Mouse (Mus musculus): ENCODE data around the gene Cnppd1.

Cnppd1 gene

DNA sequence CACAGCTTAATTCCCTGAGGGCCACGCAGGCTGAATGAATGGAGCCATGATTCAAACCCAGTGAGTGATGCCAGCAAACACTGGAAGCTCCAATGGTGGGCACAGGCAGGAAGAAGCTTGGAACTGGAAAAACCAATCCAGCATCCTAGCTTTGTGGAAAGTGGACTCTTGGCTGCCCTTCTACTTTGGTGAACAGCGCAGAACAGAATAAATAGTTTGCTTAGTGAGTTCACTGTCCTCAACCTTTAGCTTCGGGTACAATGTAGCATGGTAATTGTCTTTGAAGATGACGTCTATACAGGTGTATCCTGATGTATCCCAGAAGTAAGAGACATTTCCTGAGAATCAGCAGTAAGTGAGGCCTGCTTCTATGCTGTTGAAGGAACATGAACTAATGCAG is 6.2 kb upstream of the Cnppd1 start:
- in situ Hi-C loops (cut with MboI, MseI), result no loop called here

DNA sequence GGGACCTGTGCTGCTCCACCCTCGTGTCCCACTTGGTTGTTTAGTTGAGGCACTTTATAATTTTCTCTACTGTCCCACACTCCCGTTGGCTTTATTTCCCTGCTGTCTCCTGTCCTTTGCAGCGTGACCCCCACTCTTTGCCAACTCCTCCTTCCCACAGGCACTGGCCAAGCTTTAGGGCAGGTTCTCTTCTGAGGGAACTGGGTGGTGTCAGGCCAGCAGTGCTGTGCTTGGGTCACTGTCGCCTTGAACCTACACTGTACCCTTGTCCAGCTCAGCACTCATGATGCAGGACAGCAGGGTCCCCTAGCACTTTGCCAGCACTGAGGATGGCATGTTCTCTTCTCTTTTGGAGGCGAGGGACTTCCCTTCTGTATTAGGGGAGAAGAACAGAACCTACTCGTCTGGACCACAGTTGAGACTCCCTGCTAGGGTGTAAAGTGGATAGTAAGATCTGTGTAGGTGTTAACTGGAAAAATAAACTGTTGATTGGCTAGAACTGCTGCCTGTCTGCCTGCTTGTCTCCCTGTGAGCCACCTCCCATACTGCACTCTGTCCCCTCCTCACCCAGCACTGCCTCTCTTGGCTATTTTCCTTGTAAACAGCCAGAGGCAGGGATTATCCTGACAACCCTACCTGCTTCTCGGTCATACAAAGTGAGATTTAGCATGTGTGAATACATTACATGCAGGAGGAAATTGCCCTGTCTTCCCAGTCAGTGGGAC is 5.1 kb upstream of the Cnppd1 start:
- in situ Hi-C loops (cut with MboI, MseI), result no loop called here

DNA sequence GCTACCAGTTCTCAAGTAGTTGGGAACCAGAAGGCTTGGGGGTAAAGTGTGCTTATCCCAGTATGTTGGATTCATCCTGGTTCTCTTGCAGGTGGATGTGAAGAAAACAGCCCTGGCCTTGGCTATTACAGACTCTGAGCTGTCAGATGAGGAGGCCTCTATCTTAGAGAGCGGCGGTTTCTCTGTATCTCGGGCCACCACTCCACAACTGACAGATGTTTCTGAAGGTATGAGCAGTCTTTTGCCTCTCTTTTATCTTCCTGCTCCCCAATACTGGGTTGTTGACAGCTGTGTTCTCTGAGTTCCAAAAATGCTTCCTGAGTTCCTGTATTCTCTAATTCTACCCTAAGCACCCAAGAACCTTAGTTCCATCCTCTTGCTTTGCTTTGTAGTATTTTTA is 3.1 kb upstream of the Cnppd1 start:
- in situ Hi-C loops (cut with MboI, MseI), result no loop called here

DNA sequence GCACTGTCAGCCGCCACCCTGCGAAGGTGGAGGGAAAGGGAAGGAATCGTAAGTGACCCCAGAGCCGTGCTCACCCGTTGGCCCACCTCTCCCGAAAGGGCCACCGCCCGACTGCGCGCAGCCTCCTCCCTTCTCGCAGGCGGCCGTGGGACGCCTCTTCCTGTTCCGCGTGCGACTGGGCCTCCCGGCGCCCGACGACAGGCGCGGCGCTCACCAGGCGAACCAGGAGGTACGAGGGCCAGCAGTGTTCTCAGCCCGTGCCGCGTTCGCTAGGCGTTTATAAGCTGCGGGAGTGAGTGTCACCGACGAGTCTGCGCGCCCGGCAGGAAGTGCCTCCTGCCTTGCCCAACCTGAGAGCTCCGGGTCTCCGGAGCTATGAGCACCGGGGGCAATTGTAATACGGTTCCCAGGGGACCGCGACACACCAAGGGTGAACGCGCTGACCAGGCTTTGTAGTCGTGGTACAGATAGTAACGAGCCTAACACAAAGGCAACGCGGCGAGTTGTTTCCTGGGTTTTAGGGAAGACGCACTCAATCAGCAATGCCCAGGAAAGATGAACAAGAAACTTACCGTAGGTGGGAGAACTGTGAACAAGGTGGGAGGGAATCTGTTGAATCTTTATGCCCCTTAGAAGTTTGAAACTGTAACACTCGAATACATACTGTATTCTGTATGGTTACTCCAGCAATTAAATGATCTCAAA is 873 bp downstream of the Cnppd1 start:
- in situ Hi-C loops (cut with MboI, MseI), result no loop called here

DNA sequence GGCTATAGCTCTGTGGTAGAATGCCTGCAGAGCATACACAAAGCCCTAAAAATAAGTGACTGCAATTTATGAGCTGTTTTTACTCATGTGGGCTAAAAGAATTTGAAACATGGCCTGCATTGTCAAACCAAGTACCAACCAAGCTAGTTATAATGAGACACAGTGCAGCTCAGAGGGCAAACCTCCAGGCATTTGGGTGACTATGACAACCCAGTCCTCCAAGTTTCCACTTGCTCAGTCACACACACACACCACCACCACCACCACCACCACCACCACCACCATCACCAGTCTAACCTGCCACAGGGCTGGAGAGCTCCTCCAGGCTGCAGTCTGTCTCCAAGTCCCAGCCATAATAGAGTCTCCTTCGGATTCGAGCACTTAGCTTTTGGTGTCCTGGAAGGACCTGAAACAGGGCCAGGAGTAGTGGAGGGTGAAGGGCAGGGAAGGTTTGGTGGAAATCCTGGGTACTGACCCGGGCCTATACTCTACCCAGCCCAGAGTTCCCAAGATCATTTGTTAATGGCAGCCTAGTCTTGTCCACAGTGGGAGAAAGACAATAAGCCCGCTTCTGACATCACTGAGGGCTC is 1.8 kb downstream of the Cnppd1 start:
- in situ Hi-C loops (cut with MboI, MseI), result no loop called here

DNA sequence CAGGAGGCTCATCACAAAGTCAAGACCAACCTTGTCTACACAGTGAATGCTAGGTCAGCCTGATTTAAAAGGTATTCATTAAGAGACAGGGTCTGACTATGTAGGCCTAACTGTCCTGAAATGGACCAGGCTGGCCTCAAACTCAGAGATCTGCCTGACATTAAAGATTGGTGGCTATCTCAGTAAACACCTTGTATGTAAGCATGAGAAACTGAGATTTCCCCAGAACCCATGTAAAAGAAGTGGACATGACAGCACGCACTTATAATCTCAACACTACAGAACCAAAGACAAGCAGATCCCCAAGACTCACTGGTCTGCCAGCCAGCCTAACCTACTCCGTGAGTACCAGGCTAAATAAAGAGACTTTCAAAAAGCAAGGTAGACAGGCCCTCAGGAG is 4.1 kb downstream of the Cnppd1 start:
- in situ Hi-C loops (cut with MboI, MseI), result no loop called here

DNA sequence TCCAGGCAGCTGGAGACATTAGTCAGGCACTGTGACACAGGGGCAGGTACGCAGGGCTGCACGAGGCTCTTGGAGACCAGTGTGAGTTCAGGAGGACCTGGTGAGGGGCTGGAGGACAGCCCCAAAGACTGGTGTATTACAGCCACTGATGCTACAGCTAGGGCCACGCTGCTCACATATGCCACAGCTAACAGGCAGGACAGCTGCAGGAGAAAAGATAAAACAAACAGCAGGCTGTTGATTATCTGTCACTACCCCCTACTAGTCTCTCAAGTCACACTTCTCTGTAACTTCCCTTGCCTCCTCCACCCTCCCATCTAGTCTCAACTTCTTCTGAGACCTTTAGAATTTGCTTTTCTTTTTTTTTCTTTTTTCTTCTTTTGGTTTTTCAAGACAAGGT is 5.8 kb downstream of the Cnppd1 start:
- in situ Hi-C loops (cut with MboI, MseI), result no loop called here

DNA sequence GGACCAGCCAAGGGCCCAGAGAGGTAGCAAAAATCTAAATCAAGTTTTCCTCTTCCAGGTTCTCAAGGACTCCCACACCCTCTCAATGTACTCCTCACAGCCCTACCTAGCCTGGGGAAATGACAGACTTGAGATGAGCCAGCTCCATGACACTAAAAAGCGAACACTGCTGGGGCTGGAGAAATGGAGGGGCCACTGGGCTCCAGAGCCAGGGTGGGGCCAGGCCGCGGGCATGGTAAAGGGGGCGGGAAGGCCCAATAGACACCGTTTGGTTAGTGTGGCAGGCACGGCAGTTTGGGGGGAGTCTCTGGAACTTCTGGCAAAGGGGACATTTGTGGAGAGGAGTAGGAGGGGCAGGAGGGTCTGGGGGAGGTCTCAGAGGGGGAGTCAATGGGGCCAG is 6.2 kb downstream of the Cnppd1 start:
- in situ Hi-C loops (cut with MboI, MseI), result no loop called here

DNA sequence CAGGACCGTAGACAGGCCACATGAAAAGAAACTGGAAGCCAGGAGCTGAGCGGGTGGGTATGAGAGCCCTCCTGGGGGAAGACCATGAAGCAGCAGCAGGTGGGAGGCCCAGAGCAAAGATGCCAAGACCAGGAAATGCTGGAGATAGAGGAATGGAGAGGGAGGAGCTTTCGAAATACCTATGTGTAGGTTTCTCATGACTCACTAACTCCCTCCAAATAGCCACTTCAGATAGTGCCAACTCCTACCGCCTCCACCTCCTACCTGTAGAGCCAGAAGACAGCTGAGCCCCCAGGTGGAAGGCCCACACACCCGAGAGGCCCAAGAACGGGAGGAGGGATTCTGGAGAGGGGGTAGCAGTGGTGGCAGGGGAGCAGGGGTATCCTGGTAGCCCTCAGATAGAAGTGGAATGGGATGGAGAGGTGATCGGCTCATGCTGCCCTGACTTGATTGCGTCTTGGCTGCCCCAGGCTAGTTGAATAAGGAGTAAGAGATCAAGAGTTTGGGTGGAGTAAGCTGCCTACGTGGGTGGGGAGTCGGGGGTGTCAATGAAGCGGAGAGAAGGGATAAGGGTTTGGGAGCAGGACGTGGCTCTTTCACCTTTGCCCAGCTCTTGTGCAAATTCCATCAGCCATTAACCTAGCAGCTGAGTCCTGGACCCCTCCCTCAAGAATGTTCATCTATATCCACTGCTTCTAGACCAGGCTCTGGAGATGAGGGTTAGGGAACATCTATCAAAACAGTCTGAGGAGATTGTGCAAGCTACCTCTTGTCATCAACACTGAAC is 8.9 kb downstream of the Cnppd1 start, which contains the start of gene Slc23a3:
Slc23a3 (minus strand) TSS at position 470 of the 787 bp plus-strand sequence.
- in situ Hi-C loops (cut with MboI, MseI), result no loop called here

DNA sequence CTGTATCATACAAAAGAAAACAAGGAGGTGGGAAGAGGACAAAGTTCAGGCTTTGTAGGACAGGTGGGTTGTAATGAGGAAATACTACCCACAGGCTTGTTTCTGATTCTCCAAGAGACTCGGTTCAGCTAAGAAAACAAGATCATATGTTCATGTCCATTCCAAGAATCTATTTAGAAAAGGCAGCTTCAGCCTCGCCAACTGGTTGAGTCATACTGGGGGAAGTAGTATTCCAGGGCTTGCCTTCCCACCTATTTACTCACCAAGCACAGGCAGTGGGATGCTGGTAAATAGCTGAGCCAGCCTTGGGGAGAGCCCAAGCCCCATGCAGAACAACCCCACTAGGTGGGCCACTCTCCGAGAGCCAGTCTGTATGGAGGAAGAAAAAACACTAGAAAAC is 13.9 kb downstream of the Cnppd1 start:
- in situ Hi-C loops (cut with MboI, MseI), result loop anchor here (5.0 to 10.0 kb wide), 6 partner anchors 124 to 734 kb away; partner anchors contain the start of gene Ctdsp1

DNA sequence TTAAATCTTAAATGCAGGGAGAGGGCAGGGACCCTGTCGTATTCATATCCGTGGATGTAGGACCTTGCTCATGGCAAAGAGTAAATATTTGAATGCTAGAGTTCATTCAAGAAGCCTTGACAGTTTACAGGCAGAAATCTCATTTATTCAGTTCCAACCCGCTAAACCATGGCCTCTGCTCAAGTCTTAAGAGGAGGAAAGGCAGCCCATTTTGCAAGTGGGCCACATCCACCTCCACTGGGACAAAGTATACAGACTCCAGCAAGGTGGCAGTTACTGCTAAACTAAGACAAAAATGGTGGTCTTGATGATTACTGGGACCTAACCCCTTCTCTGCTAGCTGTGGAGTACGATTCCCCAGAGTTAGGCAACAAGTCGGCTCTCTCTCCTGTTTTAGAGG is 17.1 kb downstream of the Cnppd1 start:
- in situ Hi-C loops (cut with MboI, MseI), result loop anchor here (5.0 to 10.0 kb wide), 6 partner anchors 127 to 731 kb away; partner anchors contain the start of gene Ctdsp1

DNA sequence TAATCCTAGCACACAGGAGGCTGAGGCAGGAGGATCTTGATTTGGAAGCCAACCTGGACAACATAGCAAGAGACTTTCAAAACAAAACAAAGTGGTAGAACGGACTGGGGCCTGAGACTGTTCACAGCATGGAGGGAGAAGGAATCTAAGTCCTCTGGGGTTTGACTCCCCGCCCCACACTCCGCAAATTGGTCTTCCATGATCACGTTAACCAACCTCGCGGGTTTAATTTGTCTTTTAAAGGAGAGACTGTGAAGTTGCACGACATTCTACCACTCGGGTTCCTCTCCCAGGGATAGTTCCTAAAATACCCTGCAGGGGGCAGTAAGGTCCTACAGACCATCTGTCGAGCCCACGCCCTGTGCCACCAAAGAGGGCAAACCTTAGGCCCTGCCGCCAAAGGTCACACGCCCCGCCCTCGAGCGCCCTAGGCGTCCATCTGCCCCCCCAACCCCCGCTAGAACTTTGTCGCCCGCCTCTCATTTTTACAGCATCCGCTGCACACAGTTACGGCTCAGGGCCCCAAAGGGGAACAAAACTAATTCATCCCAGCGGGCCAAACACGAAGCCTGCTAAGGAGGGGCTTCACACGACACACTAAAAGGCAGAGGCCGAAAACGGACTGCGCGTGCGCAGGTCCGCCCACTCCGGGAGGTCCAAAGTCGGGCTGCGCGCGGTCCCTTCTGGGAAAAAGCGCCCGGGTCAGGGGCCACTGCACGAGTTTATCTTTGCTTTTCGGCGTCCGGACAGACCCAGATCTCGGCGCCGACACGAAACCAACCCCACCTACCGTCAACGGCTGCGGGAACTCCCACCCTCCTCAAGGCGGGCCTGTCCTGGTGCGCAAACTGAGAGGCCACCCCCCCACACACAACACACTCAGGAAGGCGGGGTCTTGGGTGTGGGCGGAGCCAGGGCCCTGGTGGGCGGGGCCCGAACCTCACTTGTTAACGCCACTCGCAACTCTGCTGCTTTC is 17.9 kb downstream of the Cnppd1 start, which contains the start of gene Nhej1:
Nhej1 (minus strand) TSS at position 855 of the 976 bp plus-strand sequence.
- in situ Hi-C loops (cut with MboI, MseI), result loop anchor here (5.0 to 10.0 kb wide), 8 partner anchors 72 to 730 kb away; partner anchors contain the start of gene Ctdsp1

DNA sequence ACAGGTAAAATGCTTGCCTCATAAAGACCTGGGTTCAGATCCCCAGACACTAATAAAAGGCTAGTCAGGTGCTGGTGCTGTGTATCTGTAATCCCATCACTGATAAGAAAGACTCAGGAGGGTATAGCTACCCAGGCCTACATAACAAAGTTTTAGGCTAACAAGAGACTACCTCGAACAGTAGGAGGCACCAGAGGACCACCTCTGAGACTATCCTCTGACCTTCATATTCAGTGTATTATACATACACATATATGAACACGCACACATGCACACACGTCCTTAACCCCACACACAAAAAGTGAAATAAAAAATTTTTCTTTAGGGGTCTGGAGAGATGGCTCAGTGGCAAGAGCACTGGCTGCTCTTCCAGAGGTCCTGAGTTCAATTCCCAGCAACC is 20.3 kb downstream of the Cnppd1 start:
- in situ Hi-C loops (cut with MboI, MseI), result loop anchor here (5.0 to 10.0 kb wide), 4 partner anchors 70 to 727 kb away; partner anchors contain the start of gene Ctdsp1

Data from T-helper 1 cell (primary cell).